Mouse (Mus musculus) myocyte (in vitro differentiated cells): Measurements from ENCODE around the gene Elk4.

Experiments used
- POLR2A ChIP-seq: IDR thresholded peaks from one replicate; pipeline ENCODE4 v1.6.1; 2011; ENCODE audit warnings: low read depth, mild to moderate bottlenecking, control low read depth, moderate library complexity; ENCODE audit not compliant: insufficient read length
- TCF12 ChIP-seq: IDR thresholded peaks from one replicate; pipeline ENCODE4 v1.6.1; 2011; ENCODE audit warnings: mild to moderate bottlenecking, control low read depth; ENCODE audit not compliant: poor library complexity, insufficient read depth, severe bottlenecking

DNA sequence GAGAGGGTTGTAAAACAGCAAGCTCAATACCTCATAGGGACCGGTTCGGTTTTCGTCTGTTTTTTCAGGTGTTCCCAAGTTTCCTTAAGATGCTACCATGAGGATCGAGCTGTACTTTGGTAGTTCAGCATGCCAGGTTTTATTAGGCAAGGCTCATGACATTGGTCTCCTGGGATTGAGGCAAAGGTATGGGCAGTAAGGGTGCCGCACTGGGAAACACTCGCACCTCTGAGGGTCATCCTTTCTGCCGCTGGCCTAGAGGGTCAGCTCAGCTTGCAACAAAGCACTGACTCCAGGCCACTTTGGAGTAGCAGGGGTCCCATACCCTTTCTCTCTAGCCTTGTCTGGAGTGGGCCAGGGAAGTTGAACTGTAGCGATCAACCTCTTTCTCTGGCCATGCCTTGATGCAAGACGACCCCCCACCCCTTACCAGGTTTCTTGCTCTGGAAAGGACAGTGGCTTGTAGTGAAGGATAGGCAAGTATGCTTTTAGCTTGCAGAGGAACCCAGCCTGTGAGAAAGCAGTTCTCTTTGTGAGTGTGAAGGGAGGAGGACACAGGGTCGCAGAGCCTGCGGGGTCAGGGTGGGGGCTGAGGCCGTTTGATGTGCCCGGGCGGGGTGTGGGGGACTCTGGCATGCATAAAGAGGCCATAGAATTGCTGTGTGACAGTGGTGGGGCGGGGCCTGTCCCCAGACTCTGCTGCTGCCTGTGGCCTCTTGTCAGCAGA lies 35.5 kb upstream of the Elk4 start:
- TF ChIP-seq TCF12 (no peak), POLR2A (no peak)
